Mouse (Mus musculus): ENCODE data around the gene Angptl6.
"Not testable (repeated sequence)": the region's sequence is repeated elsewhere in the genome, so short reads cannot be mapped to it uniquely, and the experiment has no call there.

The Angptl6 gene

DNA sequence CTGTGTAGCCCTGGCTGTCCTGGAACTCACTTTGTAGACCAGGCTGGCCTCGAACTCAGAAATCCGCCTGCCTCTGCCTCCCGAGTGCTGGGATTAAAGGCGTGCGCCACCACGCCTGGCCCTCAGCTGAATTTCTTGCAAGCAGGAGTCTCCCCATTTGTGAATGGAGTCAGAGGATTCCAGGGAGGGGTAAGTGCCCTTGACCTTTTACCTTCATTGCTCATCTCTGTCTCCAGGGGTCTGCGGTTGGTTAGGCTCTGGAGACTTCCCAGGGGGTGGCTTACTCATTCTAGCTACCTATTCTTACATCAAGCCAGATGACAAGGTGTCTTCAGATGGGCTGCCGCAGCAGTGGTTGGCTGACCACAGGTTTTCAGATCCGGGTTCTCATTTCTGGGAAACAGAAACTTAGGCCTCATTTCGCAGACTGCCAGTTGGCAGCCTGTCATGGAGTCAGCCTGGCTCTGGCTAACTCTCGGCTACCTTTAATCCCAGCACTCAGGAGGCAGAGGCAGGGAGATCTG lies 44.0 kb downstream of the Angptl6 start:
- not testable (repeated sequence) for DNase-seq

DNA sequence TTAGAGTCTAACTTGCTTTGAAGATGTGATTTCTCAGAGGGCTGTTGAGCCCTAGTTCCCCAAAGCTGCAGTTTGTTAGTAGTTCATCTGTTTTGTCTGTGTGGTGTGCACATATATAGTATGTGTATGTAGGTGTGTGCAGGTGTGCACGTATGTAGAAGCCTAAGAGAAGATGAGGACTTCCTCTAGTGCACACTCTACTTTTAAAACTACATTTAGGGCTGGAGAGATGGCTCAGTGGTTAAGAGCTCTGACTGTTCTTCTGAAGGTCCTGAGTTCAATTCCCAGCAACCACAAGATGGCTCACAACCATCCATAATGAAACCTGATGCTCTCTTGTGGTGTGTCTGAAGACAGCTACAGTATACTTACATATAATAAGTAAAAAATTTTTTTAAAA lies 44.6 kb downstream of the Angptl6 start:
- DNase-seq: no peak

DNA sequence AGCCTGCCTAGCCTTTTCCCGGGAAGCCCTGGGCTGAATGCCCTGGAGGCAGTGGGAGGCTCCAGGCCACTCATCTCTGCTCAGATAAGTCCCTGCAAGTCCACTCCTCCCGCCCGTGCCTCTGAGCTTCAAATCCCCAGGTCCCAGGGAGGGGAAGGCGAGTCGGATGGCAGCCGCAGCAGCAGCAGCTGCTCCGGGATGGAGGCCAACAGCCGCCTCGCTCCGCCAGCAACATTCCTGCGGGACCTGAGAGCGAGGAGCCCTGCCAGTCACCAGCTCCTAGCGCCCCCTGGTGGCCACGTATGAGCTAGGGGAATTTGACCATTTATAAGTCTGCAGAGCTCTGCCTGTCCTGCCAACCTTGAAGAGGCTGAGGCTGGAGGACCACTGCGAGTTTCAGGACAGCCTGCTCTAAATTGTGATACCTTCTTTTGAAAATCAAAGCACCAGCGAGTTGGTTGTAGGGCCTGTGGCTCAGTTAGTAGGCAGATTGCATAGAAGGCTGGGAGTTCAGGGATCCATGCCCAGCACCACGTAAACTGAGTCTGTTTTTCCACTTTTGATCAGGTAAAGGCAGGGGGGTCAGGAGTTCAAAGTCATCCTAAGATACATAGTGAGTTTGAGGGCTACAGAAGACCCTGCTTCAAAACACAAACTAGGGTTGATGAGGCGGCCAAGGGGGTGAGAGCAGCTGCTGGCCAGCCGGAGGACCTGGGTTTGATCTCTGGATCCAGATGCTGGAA lies 48.5 kb downstream of the Angptl6 start:
- peak; percentile 91 for DNase-seq

DNA sequence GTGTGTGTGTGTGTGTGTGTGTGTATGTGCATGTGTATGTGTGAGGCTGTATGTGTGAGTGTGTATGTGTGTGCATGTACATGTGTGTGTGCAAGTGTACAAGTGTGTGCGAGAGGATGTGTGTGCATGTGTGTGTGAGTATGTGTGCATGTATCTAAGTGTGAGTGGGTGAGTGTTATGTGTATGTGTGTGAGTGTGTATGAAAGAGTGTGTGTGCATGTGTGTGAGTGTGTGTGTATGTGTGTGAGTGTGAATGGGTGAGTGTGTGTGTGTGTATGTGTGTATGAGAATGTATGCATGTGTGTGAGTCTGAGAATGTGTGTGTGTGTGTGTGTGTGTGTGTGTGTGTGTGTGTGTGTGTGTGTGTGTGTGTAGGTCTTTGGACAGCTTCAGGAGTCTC lies 51.4 kb downstream of the Angptl6 start:
- no peak for DNase-seq

DNA sequence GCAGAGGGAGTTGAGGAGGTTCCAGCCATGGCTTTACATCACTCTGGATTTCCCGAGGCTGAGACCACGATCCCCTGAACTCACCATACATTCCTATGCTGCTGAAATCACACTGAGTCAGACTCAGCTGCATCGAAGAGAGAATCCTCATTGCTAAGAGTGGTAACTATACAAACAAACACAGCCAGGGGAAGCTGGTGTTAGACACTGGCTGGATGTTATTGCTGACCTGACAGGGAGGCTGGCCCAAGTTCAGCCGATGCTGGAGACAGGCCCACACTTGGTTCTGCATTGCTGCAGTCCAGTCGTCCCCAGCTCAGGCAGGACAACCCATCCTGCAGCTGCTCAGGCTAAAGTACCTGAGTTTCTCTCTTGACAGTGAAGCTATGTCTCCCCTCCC lies 53.7 kb downstream of the Angptl6 start:
- DNase-seq: no peak

All from cerebellum, adult 9-10 months (tissue).